Mouse (Mus musculus): Measurements from ENCODE around the gene Gm39566. TPM values are rescaled to one million over a fixed set of nuclear protein-coding genes. Genes with fewer than 3 reads are reported as not detected.
A peak's percentile ranks its signal among the peaks of the same experiment; 100 is the strongest.

Gm39566 gene
- polyA plus RNA-seq, 1 experiment from 2014 or later: not detected

- Histone ChIP-seq H3K9me3 (ENCODE audit: control insufficient read depth, low read length) (no peaks in the 10 kb centered on the region), H3K9ac (no peak overlapping the region), H3K4me3 (replicated peaks; ENCODE audit: low read length) (no peak overlapping the region), H3K27ac (no peak overlapping the region), H3K4me1 (replicated peaks; ENCODE audit: control insufficient read depth, insufficient read depth, low read length) (no peaks in the 10 kb centered on the region), H3K27me3 (ENCODE audit: control insufficient read depth, insufficient read depth, low read length) (no peaks in the 10 kb centered on the region), H3K36me3 (replicated peaks; ENCODE audit: control insufficient read depth, insufficient read depth) (no peaks in the 10 kb centered on the region), H3K4me2 (replicated peaks) (no peak overlapping the region)
- 93% methylated on average over 12 of the region's 12 CpGs for WGBS
- no peak for DNase-seq (ENCODE audit: low spot score)
- ATAC-seq (ENCODE audit: low FRiP score): no peak
Observed at GRCm38 (mm10) chr11:69816520-69816919, 1.4 kb upstream of the Gm39566 start.

GRCm38 (mm10) chr11:69810280-69810679, 4.8 kb downstream of the Gm39566 start:
- no peak overlapping the region for H3K4me3 ChIP-seq (replicated peaks; ENCODE audit: low read length)
- peaks cover 11% of the 10 kb centered on the region for H3K27me3 ChIP-seq (ENCODE audit: control insufficient read depth, insufficient read depth, low read length)
- H3K9ac ChIP-seq: no peak overlapping the region
- H3K4me1 ChIP-seq (replicated peaks; ENCODE audit: control insufficient read depth, insufficient read depth, low read length): no peaks in the 10 kb centered on the region
- no peaks in the 10 kb centered on the region for H3K9me3 ChIP-seq (ENCODE audit: control insufficient read depth, low read length)
- H3K27ac ChIP-seq: no peak overlapping the region
- H3K4me2 ChIP-seq (replicated peaks): no peak overlapping the region
- ATAC-seq (ENCODE audit: low FRiP score) (no peak), DNase-seq (ENCODE audit: low spot score) (no peak)
- H3K36me3 ChIP-seq (replicated peaks; ENCODE audit: control insufficient read depth, insufficient read depth): no peaks in the 10 kb centered on the region

- Histone ChIP-seq H3K36me3 (replicated peaks; ENCODE audit: control insufficient read depth, insufficient read depth) (no peaks in the 10 kb centered on the region), H3K9me3 (ENCODE audit: control insufficient read depth, low read length) (no peaks in the 10 kb centered on the region), H3K9ac (no peak overlapping the region), H3K27me3 (ENCODE audit: control insufficient read depth, insufficient read depth, low read length) (peaks cover 21% of the 10 kb centered on the region), H3K27ac (no peak overlapping the region), H3K4me2 (replicated peaks) (no peak overlapping the region), H3K4me3 (replicated peaks; ENCODE audit: low read length) (no peak overlapping the region), H3K4me1 (replicated peaks; ENCODE audit: control insufficient read depth, insufficient read depth, low read length) (peaks cover 16% of the 10 kb centered on the region)
- ATAC-seq (ENCODE audit: low FRiP score) (no peak), DNase-seq (ENCODE audit: low spot score) (no peak)
- WGBS: 79% methylated on average over 2 of the region's 2 CpGs
Observed at GRCm38 (mm10) chr11:69807641-69808040, 7.5 kb downstream of the Gm39566 start.

GRCm38 (mm10) chr11:69806378-69806777, 8.7 kb downstream of the Gm39566 start:
- no peak for DNase-seq (ENCODE audit: low spot score)
- 86% methylated on average over 4 of the region's 4 CpGs for WGBS
- H3K27me3 ChIP-seq (ENCODE audit: control insufficient read depth, insufficient read depth, low read length): peaks cover 21% of the 10 kb centered on the region

GRCm38 (mm10) chr11:69804972-69805909, 9.9 kb downstream of the Gm39566 start, which contains the start of gene Tmem102:
Gene Tmem102, minus strand, starts transcription at chr11:69805624.
- no peaks in the 10 kb centered on the region for H3K36me3 ChIP-seq (replicated peaks; ENCODE audit: control insufficient read depth, insufficient read depth)
- no peaks in the 10 kb centered on the region for H3K9me3 ChIP-seq (ENCODE audit: control insufficient read depth, low read length)
- no peak for DNase-seq (ENCODE audit: low spot score)
- H3K4me3 ChIP-seq (replicated peaks; ENCODE audit: low read length): no peak within 1 kb of the TSS
- 0 out of 2 replicates have a peak within 1 kb of the TSS, but pooled peaks have one; percentile 4 for H3K9ac ChIP-seq
- peaks cover 21% of the 10 kb centered on the region for H3K27me3 ChIP-seq (ENCODE audit: control insufficient read depth, insufficient read depth, low read length)
- peak within 1 kb of the TSS; percentile 88 for H3K4me2 ChIP-seq (replicated peaks)
- no peak within 1 kb of the TSS for H3K27ac ChIP-seq
- no peak for ATAC-seq (ENCODE audit: low FRiP score)
- 5% methylated on average over 29 of the region's 29 CpGs for WGBS
- H3K4me1 ChIP-seq (replicated peaks; ENCODE audit: control insufficient read depth, insufficient read depth, low read length): peaks cover 27% of the 10 kb centered on the region

More at GRCm38 (mm10) chr11:69806378-69806777, 8.7 kb downstream of the Gm39566 start:
- Histone ChIP-seq H3K9me3 (ENCODE audit: control insufficient read depth, low read length) (no peaks in the 10 kb centered on the region), H3K4me1 (replicated peaks; ENCODE audit: control insufficient read depth, insufficient read depth, low read length) (peaks cover 24% of the 10 kb centered on the region), H3K4me3 (replicated peaks; ENCODE audit: low read length) (no peak overlapping the region), H3K9ac (no peak overlapping the region), H3K36me3 (replicated peaks; ENCODE audit: control insufficient read depth, insufficient read depth) (no peaks in the 10 kb centered on the region), H3K27ac (no peak overlapping the region), H3K4me2 (replicated peaks) (no peak overlapping the region)
- no peak for ATAC-seq (ENCODE audit: low FRiP score)

GRCm38 (mm10) chr11:69804652-69804940, 10.5 kb downstream of the Gm39566 start:
- DNase-seq (ENCODE audit: low spot score) (no peak), ATAC-seq (ENCODE audit: low FRiP score) (no peak)
- 7% methylated on average over 12 of the region's 12 CpGs for WGBS
- 0 out of 2 replicates have a peak overlapping the region, but pooled peaks have one; percentile 4 for H3K9ac ChIP-seq
- peaks cover 29% of the 10 kb centered on the region for H3K4me1 ChIP-seq (replicated peaks; ENCODE audit: control insufficient read depth, insufficient read depth, low read length)
- no peak overlapping the region for H3K4me3 ChIP-seq (replicated peaks; ENCODE audit: low read length)
- H3K27ac ChIP-seq: no peak overlapping the region
- H3K36me3 ChIP-seq (replicated peaks; ENCODE audit: control insufficient read depth, insufficient read depth): no peaks in the 10 kb centered on the region
- peaks cover 21% of the 10 kb centered on the region for H3K27me3 ChIP-seq (ENCODE audit: control insufficient read depth, insufficient read depth, low read length)
- H3K4me2 ChIP-seq (replicated peaks): peak overlapping the region; percentile 88
- no peaks in the 10 kb centered on the region for H3K9me3 ChIP-seq (ENCODE audit: control insufficient read depth, low read length)

- WGBS: 1% methylated on average over 60 of the region's 60 CpGs
- Histone ChIP-seq H3K36me3 (replicated peaks; ENCODE audit: control insufficient read depth, insufficient read depth) (no peaks in the 10 kb centered on the region), H3K27ac (0 out of 2 replicates have a peak overlapping the region, but pooled peaks have one; percentile 90), H3K27me3 (ENCODE audit: control insufficient read depth, insufficient read depth, low read length) (peaks cover 21% of the 10 kb centered on the region), H3K4me2 (replicated peaks) (peak overlapping the region; percentile 88), H3K4me1 (replicated peaks; ENCODE audit: control insufficient read depth, insufficient read depth, low read length) (peaks cover 35% of the 10 kb centered on the region), H3K9ac (peak overlapping the region; percentile 70), H3K4me3 (replicated peaks; ENCODE audit: low read length) (peak overlapping the region; percentile 49), H3K9me3 (ENCODE audit: control insufficient read depth, low read length) (no peaks in the 10 kb centered on the region)
- ATAC-seq (ENCODE audit: low FRiP score) (peak; percentile 18; the same call in 1 of the 2 replicates), DNase-seq (ENCODE audit: low spot score) (peak; percentile 75)
Observed at GRCm38 (mm10) chr11:69803786-69804651, 11.1 kb downstream of the Gm39566 start.

GRCm38 (mm10) chr11:69803328-69803727, 11.8 kb downstream of the Gm39566 start:
- H3K27me3 ChIP-seq (ENCODE audit: control insufficient read depth, insufficient read depth, low read length): peaks cover 21% of the 10 kb centered on the region
- H3K9ac ChIP-seq: peak overlapping the region; percentile 70
- H3K4me3 ChIP-seq (replicated peaks; ENCODE audit: low read length): peak overlapping the region; percentile 49
- H3K27ac ChIP-seq: 0 out of 2 replicates have a peak overlapping the region, but pooled peaks have one; percentile 90
- no peak for ATAC-seq (ENCODE audit: low FRiP score)
- peaks cover 37% of the 10 kb centered on the region for H3K4me1 ChIP-seq (replicated peaks; ENCODE audit: control insufficient read depth, insufficient read depth, low read length)
- no peaks in the 10 kb centered on the region for H3K9me3 ChIP-seq (ENCODE audit: control insufficient read depth, low read length)
- WGBS: 1% methylated on average over 12 of the region's 12 CpGs
- DNase-seq (ENCODE audit: low spot score): no peak
- H3K36me3 ChIP-seq (replicated peaks; ENCODE audit: control insufficient read depth, insufficient read depth): no peaks in the 10 kb centered on the region
- H3K4me2 ChIP-seq (replicated peaks): peak overlapping the region; percentile 88

- H3K4me3 ChIP-seq (replicated peaks; ENCODE audit: low read length): peak overlapping the region; percentile 49
- no peaks in the 10 kb centered on the region for H3K36me3 ChIP-seq (replicated peaks; ENCODE audit: control insufficient read depth, insufficient read depth)
- H3K9ac ChIP-seq: peak overlapping the region; percentile 70
- peaks cover 37% of the 10 kb centered on the region for H3K4me1 ChIP-seq (replicated peaks; ENCODE audit: control insufficient read depth, insufficient read depth, low read length)
- DNase-seq (ENCODE audit: low spot score) (peak; percentile 75), ATAC-seq (ENCODE audit: low FRiP score) (peak; percentile 25; the same call in 1 of the 2 replicates)
- peaks cover 21% of the 10 kb centered on the region for H3K27me3 ChIP-seq (ENCODE audit: control insufficient read depth, insufficient read depth, low read length)
- no peaks in the 10 kb centered on the region for H3K9me3 ChIP-seq (ENCODE audit: control insufficient read depth, low read length)
- WGBS: under 1% methylated on average over 33 of the region's 33 CpGs
- H3K27ac ChIP-seq: peak overlapping the region; percentile 90
- H3K4me2 ChIP-seq (replicated peaks): peak overlapping the region; percentile 88
Observed at GRCm38 (mm10) chr11:69802648-69803105, 12.4 kb downstream of the Gm39566 start.
